Mouse (Mus musculus) CH12.LX (cell line): ENCODE results near the gene Polr1d. TPM values are rescaled to one million over a fixed set of nuclear protein-coding genes. Genes with fewer than 3 reads are reported as not detected.

Experiments used
- DNase-seq: peaks from one replicate; pipeline ENCODE4 v3.0.0-alpha.2; 2013; ENCODE audit errors: extremely low read depth
- H3K27ac ChIP-seq: 2 replicates; pipeline ENCODE4 v1.5.1; 2012; ENCODE audit warnings: low read depth, mild to moderate bottlenecking, control low read depth, moderate library complexity; ENCODE audit not compliant: insufficient read depth
- H3K27me3 ChIP-seq: replicated peaks from 2 replicates; pipeline ENCODE3; 2012; ENCODE audit warnings: inconsistent platforms
- H3K36me3 ChIP-seq, 2 experiments: replicated peaks in 1 of 2; 2 replicates each; pipeline versions ENCODE3 to v1.6.1; 2012; ENCODE audit warnings: inconsistent platforms in 1 of 2, low read length in 1 of 2, mild to moderate bottlenecking in 1 of 2, mixed read lengths in 1 of 2, moderate library complexity in 1 of 2; ENCODE audit not compliant: control insufficient read depth in 1 of 2, insufficient read depth in 1 of 2
- H3K4me1 ChIP-seq, 2 experiments: 2 replicates each; pipeline ENCODE4 v1.6.1; 2012; ENCODE audit warnings: inconsistent platforms in 1 of 2, moderate library complexity in 1 of 2; ENCODE audit not compliant: insufficient read depth in 2 of 2, control insufficient read depth in 1 of 2
- H3K4me2 ChIP-seq: 2 replicates; pipeline ENCODE4 v1.6.1; 2012; ENCODE audit warnings: low read depth, mild to moderate bottlenecking, control low read depth; ENCODE audit not compliant: poor library complexity, insufficient read depth, severe bottlenecking
- H3K4me3 ChIP-seq, 3 experiments: fragments of 150-350 bp in 1 of 3; sonication (generic) in 1 of 3; replicated peaks in 1 of 3; 2 replicates each; pipeline versions ENCODE3 to v1.5.1; 2011 to 2012; ENCODE audit warnings: low read depth in 2 of 3, low read length in 2 of 3, mild to moderate bottlenecking in 2 of 3, moderate library complexity in 2 of 3, control low read depth in 1 of 3, improper control_type of control experiment in 1 of 3, inconsistent platforms in 1 of 3, mixed read lengths in 1 of 3; ENCODE audit not compliant: poor library complexity in 1 of 3
- H3K79me2 ChIP-seq: replicated peaks from 2 replicates; pipeline ENCODE4 v1.6.1; 2012; ENCODE audit warnings: mild to moderate bottlenecking, moderate library complexity; ENCODE audit not compliant: control insufficient read depth, poor library complexity, insufficient read depth, severe bottlenecking; ENCODE audit errors: extremely low read depth
- H3K9ac ChIP-seq: 2 replicates; pipeline ENCODE4 v1.6.1; 2012; ENCODE audit warnings: low read depth, mild to moderate bottlenecking, control low read depth, moderate library complexity; ENCODE audit not compliant: insufficient read depth
- H3K9me3 ChIP-seq: replicated peaks from 2 replicates; pipeline ENCODE3; 2012; ENCODE audit warnings: low read length, inconsistent platforms, mixed read lengths
- E2F4 ChIP-seq: IDR thresholded peaks from 2 replicates; pipeline ENCODE4 v1.6.1; 2011; ENCODE audit warnings: low read depth, low read length, improper control_type of control experiment; ENCODE audit not compliant: insufficient replicate concordance
- dilution Hi-C: fragments of 300-500 bp; cut with MboI; formaldehyde crosslinking; loops from 2 replicates; pipeline ENCODE4 v1.14.3; 2020; ENCODE audit warnings: low sequenced_read_pairs; ENCODE audit not compliant: extremely low pct_unique_long_range_greater_than_20kb, extremely low pct_ligation_motif_present
- in situ Hi-C: fragments of 300-500 bp; cut with MboI; formaldehyde crosslinking; loops from 3 replicates; pipeline ENCODE4 v1.14.3; 2019; ENCODE audit warnings: low sequenced_read_pairs, low pct_ligation_motif_present, low pct_unique_long_range_greater_than_20kb, mixed read lengths
- polyA plus RNA-seq: library from polyadenylated mRNA; unstranded; fragments of >175 nt; gene quantifications from 2 replicates; pipeline ENCODE4 v1.2.1, GENCODE M21; 2012; ENCODE audit warnings: low read depth; ENCODE audit not compliant: insufficient read length
- total RNA-seq, 2 experiments: library from RNA; depleted of rRNA; stranded (reverse); fragments of 300-350 nt in 1 of 2; fragments of >200 nt in 1 of 2; gene quantifications; 2 replicates each; pipeline ENCODE4 v1.2.3; 2012 to 2014

Polr1d gene
- total and polyA plus RNA-seq, 3 experiments: 293 to 354 (median 300) TPM

DNA sequence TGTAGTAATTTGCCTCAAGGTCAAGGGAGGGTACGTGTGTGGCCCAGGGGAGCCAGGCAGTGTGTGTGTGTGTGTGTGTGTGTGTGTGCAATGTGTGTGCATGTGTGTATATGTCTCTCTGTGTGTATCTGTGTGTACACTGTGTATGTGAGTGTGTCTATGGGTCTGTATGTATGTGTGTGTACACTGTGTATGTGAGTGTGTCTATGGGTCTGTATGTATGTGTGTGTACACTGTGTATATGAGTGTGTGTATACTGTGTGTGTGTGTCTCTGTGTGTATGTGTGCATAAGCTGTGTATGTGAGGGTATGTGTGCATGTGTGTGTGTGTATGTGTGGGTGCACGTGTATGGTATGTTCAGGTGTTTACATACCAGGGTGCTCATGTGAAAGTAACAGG lies 82.9 kb downstream of the Polr1d start:
- DNase-seq: no peak
- dilution Hi-C loops (no loop called here), in situ Hi-C loops (no loop called here)
- no peak for TF ChIP-seq E2F4
- Histone ChIP-seq H3K9me3 (peaks cover 2% of the 10 kb centered on the region), H3K79me2 (no peaks in the 10 kb centered on the region), H3K9ac (no peak overlapping the region), H3K27me3 (peaks cover 1% of the 10 kb centered on the region), H3K4me1 (0 out of 4 replicates have a peak, but pooled peaks cover 0 to 3% of the 10 kb centered on the region in 2 experiments), H3K27ac (no peak overlapping the region), H3K36me3 (no peaks in the 10 kb centered on the region), H3K4me3 (no peak overlapping the region), H3K4me2 (no peak overlapping the region)

Other genes starting within 250 kb of the Polr1d start
- gene Rpl21, start 244.2 kb upstream of the Polr1d start, total RNA-seq (2012; rRNA removed): 1,240 and 1,429 TPM in 2 replicates
- 715 and 716 TPM in 2 replicates for gene Rpl21, start 244.2 kb upstream of the Polr1d start, total RNA-seq (2014; rRNA removed)
- 300 and 964 TPM in 2 replicates for gene Rpl21, start 244.2 kb upstream of the Polr1d start, polyA plus RNA-seq
- 0.25 TPM in 2 replicates for gene Rasl11a, start 232.0 kb upstream of the Polr1d start, total RNA-seq (2012; rRNA removed)
- 0.22 and 0.42 TPM in 2 replicates for gene Rasl11a, start 232.0 kb upstream of the Polr1d start, total RNA-seq (2014; rRNA removed)
- 0.22 TPM in 1 of 2 replicates, not detected in the other for gene Rasl11a, start 232.0 kb upstream of the Polr1d start, polyA plus RNA-seq
- 130 and 134 TPM in 2 replicates for gene Gtf3a, start 128.4 kb upstream of the Polr1d start, total RNA-seq (2012; rRNA removed)
- 110 and 116 TPM in 2 replicates for gene Gtf3a, start 128.4 kb upstream of the Polr1d start, total RNA-seq (2014; rRNA removed)
- 133 and 134 TPM in 2 replicates for gene Gtf3a, start 128.4 kb upstream of the Polr1d start, polyA plus RNA-seq
- gene Mtif3, start 113.2 kb upstream of the Polr1d start, total RNA-seq (2012; rRNA removed): 15.2 and 17.8 TPM in 2 replicates
- 26.7 TPM in 2 replicates for gene Mtif3, start 113.2 kb upstream of the Polr1d start, total RNA-seq (2014; rRNA removed)
- 24.3 and 25.6 TPM in 2 replicates for gene Mtif3, start 113.2 kb upstream of the Polr1d start, polyA plus RNA-seq
- gene Lnx2, start 464 bp upstream of the Polr1d start, total RNA-seq (2012; rRNA removed): 25.6 and 30.1 TPM in 2 replicates
- 19.4 and 20.3 TPM in 2 replicates for gene Lnx2, start 464 bp upstream of the Polr1d start, total RNA-seq (2014; rRNA removed)
- 18.8 and 22.9 TPM in 2 replicates for gene Lnx2, start 464 bp upstream of the Polr1d start, polyA plus RNA-seq
- not detected in 2 replicates for gene Gsx1, start 111.6 kb downstream of the Polr1d start, total RNA-seq (2012; rRNA removed)
- not detected in 2 replicates for gene Gsx1, start 111.6 kb downstream of the Polr1d start, total RNA-seq (2014; rRNA removed)
- gene Gsx1, start 111.6 kb downstream of the Polr1d start, polyA plus RNA-seq: not detected in 2 replicates
- gene Pdx1, start 192.9 kb downstream of the Polr1d start, total RNA-seq (2012; rRNA removed): not detected in 2 replicates
- not detected in 2 replicates for gene Pdx1, start 192.9 kb downstream of the Polr1d start, total RNA-seq (2014; rRNA removed)
- gene Pdx1, start 192.9 kb downstream of the Polr1d start, polyA plus RNA-seq: not detected in 2 replicates
- gene Cdx2, start 230.2 kb downstream of the Polr1d start, total RNA-seq (2012; rRNA removed): not detected in 2 replicates
- gene Cdx2, start 230.2 kb downstream of the Polr1d start, total RNA-seq (2014; rRNA removed): not detected in 2 replicates
- gene Cdx2, start 230.2 kb downstream of the Polr1d start, polyA plus RNA-seq: not detected in 2 replicates
- gene Urad, start 245.4 kb downstream of the Polr1d start, total RNA-seq (2012; rRNA removed): not detected in 2 replicates
- gene Urad, start 245.4 kb downstream of the Polr1d start, total RNA-seq (2014; rRNA removed): not detected in 2 replicates
- not detected in 2 replicates for gene Urad, start 245.4 kb downstream of the Polr1d start, polyA plus RNA-seq